In genomic region chr1:73947525-73948304, GRCm38 (mm10) we compare ENCODE assay signal across 17 mouse cellular contexts.
A peak's percentile ranks its signal among the peaks of the same experiment; 100 is the strongest.
DNase-seq lines count a peak whose midpoint lies in the region; ATAC-seq and TF ChIP-seq lines count a peak whose summit lies in the region.
"Had no signal": no experiment of that assay in that cellular context is flagged by ENCODE, and none has a peak within 500 bp of the region (broad histone marks: within the 10 kb centered on the region; RNA-seq: fewer than 3 reads in every experiment).

No protein-coding gene starts in this region.

- no peak overlapping the region for H3K4me3 ChIP-seq in heart, embryonic 13.5 days
- H3K4me3 ChIP-seq in olfactory bulb, adult 2 months (ENCODE audit: insufficient read depth, low read depth, low read length) = no peak overlapping the region
- H3K4me3 ChIP-seq in left cerebral cortex, adult 2 months = no peak overlapping the region
- H3K4me3 ChIP-seq: embryonic facial prominence, embryonic 15.5 days; liver, embryonic 15.5 days; midbrain, embryonic 15.5 days; neural tube, embryonic 15.5 days had no signal

- no peaks in the 10 kb centered on the region for H3K27me3 ChIP-seq in heart, embryonic 13.5 days (replicated peaks)
- no peaks in the 10 kb centered on the region for H3K27me3 ChIP-seq in Patski
- H3K27me3 ChIP-seq: embryonic facial prominence, embryonic 15.5 days; liver, embryonic 15.5 days; midbrain, embryonic 15.5 days; neural tube, embryonic 15.5 days had no signal

- H3K9ac ChIP-seq in heart, embryonic 13.5 days = peak overlapping the region; percentile 60
- H3K9ac ChIP-seq: embryonic facial prominence, embryonic 15.5 days; liver, embryonic 15.5 days; midbrain, embryonic 15.5 days; neural tube, embryonic 15.5 days had no signal

- TF ChIP-seq POLR2A in olfactory bulb, adult 2 months (IDR thresholded peaks at IDR 0.05; ENCODE audit: insufficient read depth, low read depth, low read length) = no peak

- peak overlapping the region; percentile 27; the same call in 1 of the 2 replicates for H3K4me2 ChIP-seq in heart, embryonic 13.5 days
- H3K4me2 ChIP-seq: embryonic facial prominence, embryonic 15.5 days; liver, embryonic 15.5 days; midbrain, embryonic 15.5 days; neural tube, embryonic 15.5 days had no signal

- H3K9me3 ChIP-seq in heart, embryonic 13.5 days = no peaks in the 10 kb centered on the region
- H3K9me3 ChIP-seq: embryonic facial prominence, embryonic 15.5 days; G1E; liver, embryonic 15.5 days; midbrain, embryonic 15.5 days; neural tube, embryonic 15.5 days had no signal

- 61% methylated on average over 15 of the region's 15 CpGs for WGBS in heart, embryonic 13.5 days
- WGBS in olfactory bulb, adult 2 months = 42% methylated on average over 15 of the region's 15 CpGs

- no peak for TF ChIP-seq CTCF in Patski (IDR thresholded peaks at IDR 0.05)
- no peak for TF ChIP-seq CTCF in olfactory bulb, adult 2 months (IDR thresholded peaks at IDR 0.05; ENCODE audit: insufficient read depth, low read depth, low read length)
- no peak for TF ChIP-seq CTCF in left cerebral cortex, adult 2 months (IDR thresholded peaks at IDR 0.05)

- POLR2A ChIA-PET in Patski (lab: Charles Lee) = interaction anchor here (0.9 to 1.4 kb wide), 2 partner anchors 9 to 14 kb away, joined by 3 to 4 read pairs; no protein-coding TSS in a partner anchor

- ATAC-seq in heart, embryonic 13.5 days (ENCODE audit: extremely low read depth, insufficient number of reproducible peaks, low FRiP score, low TSS enrichment) = no peak
- ATAC-seq in Patski = peak; percentile 81
- ATAC-seq: forebrain, embryonic 16.5 days; midbrain, embryonic 15.5 days had no signal

- in situ Hi-C loops in Patski (cut with MboI; ENCODE audit: low pct_unique_long_range_greater_than_20kb) = no loop called here

- H3K36me3 ChIP-seq in heart, embryonic 13.5 days = peaks cover 69% of the 10 kb centered on the region
- H3K36me3 ChIP-seq: G1E; midbrain, embryonic 15.5 days; neural tube, embryonic 15.5 days had no signal

- intact Hi-C loops in heart, postnatal 10 days (cut with DNase I) = no loop called here
- intact Hi-C loops in left cerebral cortex, adult 2 months (cut with DNase I) = no loop called here

- CTCF ChIA-PET in Patski (lab: Charles Lee) = interaction anchor here (1.3 kb wide), 1 partner anchor 19 kb away, joined by 3 read pairs; no protein-coding TSS in a partner anchor

- peak overlapping the region; percentile 84 for H3K27ac ChIP-seq in heart, embryonic 13.5 days (replicated peaks)
- peak overlapping the region; percentile 94 for H3K27ac ChIP-seq in olfactory bulb, adult 2 months (ENCODE audit: insufficient read depth, low read depth, low read length)
- H3K27ac ChIP-seq in left cerebral cortex, adult 2 months = no peak overlapping the region
- H3K27ac ChIP-seq: liver, embryonic 15.5 days; macrophage; midbrain, embryonic 15.5 days; neural tube, embryonic 15.5 days had no signal

- DNase-seq in heart, postnatal 10 days = no peak
- peak; percentile 68 for DNase-seq in Patski (ENCODE audit: low read depth, low spot score)
- DNase-seq in brain, adult 2 months (ENCODE audit: low read depth, low spot score) = peak; percentile 74
- no peak for DNase-seq in urinary bladder, postnatal 14 days (ENCODE audit: low spot score)
- no peak for DNase-seq in left cerebral cortex, adult 2 months (ENCODE audit: extremely low spot score in 1 of 2, low spot score in 2 of 2)
- DNase-seq: cerebellum, adult 9-10 months; kidney, adult 18-20 months; thymus, postnatal 4 days had no signal

- peaks cover 97% of the 10 kb centered on the region for H3K4me1 ChIP-seq in heart, embryonic 13.5 days
- peaks cover 71% of the 10 kb centered on the region for H3K4me1 ChIP-seq in olfactory bulb, adult 2 months (ENCODE audit: control insufficient read depth, insufficient read depth, low read length)
- H3K4me1 ChIP-seq: liver, embryonic 15.5 days; midbrain, embryonic 15.5 days had no signal

Comparison
In these comparisons a context has a peak if more than half of its experiments do, and no peak if none do; other contexts are left out.
1. DNase-seq: peak in Patski (single experiment) and brain, adult 2 months (single experiment); none in heart, postnatal 10 days (0 of 2), urinary bladder, postnatal 14 days (single experiment) and left cerebral cortex, adult 2 months (0 of 2).